Mouse (Mus musculus) limb, embryonic 12.5 days (tissue): ENCODE data around the gene Tmeff1. TPM values are rescaled to one million over a fixed set of nuclear protein-coding genes. Genes with fewer than 3 reads are reported as not detected.

Source experiments
- ATAC-seq: fragments of 200-750 bp; cut with Nextera tagmentation; 2 replicates; pipeline ENCODE4 v1.8.0; 2017; ENCODE audit warnings: low read depth, moderate TSS enrichment; ENCODE audit not compliant: insufficient number of reproducible peaks, insufficient read depth, low FRiP score, low TSS enrichment
- H3K27ac ChIP-seq: fragments of 300-500 bp; sonication (generic); 2 replicates; pipeline ENCODE4 v1.5.1; 2016; ENCODE audit warnings: mild to moderate bottlenecking, moderate library complexity
- H3K27me3 ChIP-seq: fragments of 300-500 bp; sonication (generic); 2 replicates; pipeline ENCODE4 v1.6.1; 2016; ENCODE audit warnings: mild to moderate bottlenecking, moderate library complexity
- H3K36me3 ChIP-seq: fragments of 300-500 bp; sonication (generic); 2 replicates; pipeline ENCODE4 v1.6.1; 2016; ENCODE audit warnings: mild to moderate bottlenecking, moderate library complexity
- H3K4me1 ChIP-seq: fragments of 300-500 bp; sonication (generic); replicated peaks from 2 replicates; pipeline ENCODE4 v1.6.1; 2016
- H3K4me2 ChIP-seq: fragments of 300-500 bp; sonication (generic); 2 replicates; pipeline ENCODE4 v1.6.1; 2016; ENCODE audit warnings: mild to moderate bottlenecking, moderate library complexity
- H3K4me3 ChIP-seq: fragments of 300-500 bp; sonication (generic); replicated peaks from 2 replicates; pipeline ENCODE4 v1.5.1; 2016; ENCODE audit warnings: mild to moderate bottlenecking
- H3K9ac ChIP-seq: fragments of 300-500 bp; sonication (generic); replicated peaks from 2 replicates; pipeline ENCODE4 v1.6.1; 2016; ENCODE audit warnings: mild to moderate bottlenecking, moderate library complexity
- H3K9me3 ChIP-seq: fragments of 300-500 bp; sonication (generic); 2 replicates; pipeline ENCODE4 v1.6.1; 2016; ENCODE audit warnings: mild to moderate bottlenecking, moderate library complexity
- WGBS: fragments of 180-500 bp; shearing (Covaris S2); methylation state at CpG from one replicate; pipeline ENCODE4 v1.1.7; 2016; 5-methylcytosine and 5-hydroxymethylcytosine counted together
- polyA plus RNA-seq: library from polyadenylated mRNA; unstranded; fragments of >200 nt; fragmentation: Nextera tagmentation; extraction: Ambion mirVana; gene quantifications from 2 replicates; pipeline ENCODE4 v1.2.1, GENCODE M21; 2016

The Tmeff1 gene
- polyA plus RNA-seq, 1 experiment from 2014 or later, result 112 TPM

- WGBS, result 83% methylated on average over 7 of the region's 7 CpGs
- H3K36me3 ChIP-seq, result peaks cover 5% of the 10 kb centered on the region
- peaks cover 13% of the 10 kb centered on the region; the same call in 1 of the 2 replicates for H3K4me1 ChIP-seq
- H3K27me3 ChIP-seq, result no peaks in the 10 kb centered on the region
- ATAC-seq, result no peak
- no peak overlapping the region for H3K9ac ChIP-seq
- no peak overlapping the region for H3K27ac ChIP-seq
- 0 out of 2 replicates have a peak, but pooled peaks cover 3% of the 10 kb centered on the region for H3K9me3 ChIP-seq
- H3K4me3 ChIP-seq, result no peak overlapping the region
- H3K4me2 ChIP-seq, result no peak overlapping the region
Observed at GRCm38 (mm10) chr4:48590862-48591261, 5.9 kb downstream of the Tmeff1 start.

GRCm38 (mm10) chr4:48591390-48591789, 6.4 kb downstream of the Tmeff1 start:
- H3K36me3 ChIP-seq, result peaks cover 8% of the 10 kb centered on the region
- no peak overlapping the region for H3K9ac ChIP-seq
- H3K4me2 ChIP-seq, result no peak overlapping the region
- H3K4me1 ChIP-seq, result peaks cover 10% of the 10 kb centered on the region; the same call in 1 of the 2 replicates
- WGBS, result 71% methylated on average over 3 of the region's 3 CpGs
- H3K27me3 ChIP-seq, result no peaks in the 10 kb centered on the region
- no peak overlapping the region for H3K27ac ChIP-seq
- 0 out of 2 replicates have a peak, but pooled peaks cover 3% of the 10 kb centered on the region for H3K9me3 ChIP-seq
- H3K4me3 ChIP-seq, result no peak overlapping the region
- ATAC-seq, result no peak

GRCm38 (mm10) chr4:48592328-48592727, 7.4 kb downstream of the Tmeff1 start:
- 71% methylated on average over 5 of the region's 5 CpGs for WGBS
- H3K27ac ChIP-seq, result no peak overlapping the region
- H3K4me3 ChIP-seq, result no peak overlapping the region
- ATAC-seq, result no peak
- 0 out of 2 replicates have a peak, but pooled peaks cover 3% of the 10 kb centered on the region for H3K9me3 ChIP-seq
- peaks cover 8% of the 10 kb centered on the region for H3K36me3 ChIP-seq
- no peak overlapping the region for H3K9ac ChIP-seq
- H3K4me2 ChIP-seq, result no peak overlapping the region
- 0 out of 2 replicates have a peak, but pooled peaks cover 3% of the 10 kb centered on the region for H3K4me1 ChIP-seq
- no peaks in the 10 kb centered on the region for H3K27me3 ChIP-seq

GRCm38 (mm10) chr4:48592844-48593243, 7.9 kb downstream of the Tmeff1 start:
- Histone ChIP-seq H3K4me3 (no peak overlapping the region), H3K9ac (no peak overlapping the region), H3K4me2 (no peak overlapping the region), H3K36me3 (peaks cover 4% of the 10 kb centered on the region; the same call in 1 of the 2 replicates), H3K9me3 (no peaks in the 10 kb centered on the region), H3K4me1 (0 out of 2 replicates have a peak, but pooled peaks cover 3% of the 10 kb centered on the region), H3K27ac (no peak overlapping the region), H3K27me3 (no peaks in the 10 kb centered on the region)
- 97% methylated on average over 7 of the region's 7 CpGs for WGBS
- no peak for ATAC-seq

- Histone ChIP-seq H3K4me3 (no peak overlapping the region), H3K27me3 (no peaks in the 10 kb centered on the region), H3K36me3 (peaks cover 4% of the 10 kb centered on the region; the same call in 1 of the 2 replicates), H3K4me1 (0 out of 2 replicates have a peak, but pooled peaks cover 3% of the 10 kb centered on the region), H3K4me2 (no peak overlapping the region), H3K27ac (no peak overlapping the region), H3K9me3 (no peaks in the 10 kb centered on the region; the same call in 1 of the 2 replicates), H3K9ac (no peak overlapping the region)
- 94% methylated on average over 7 of the region's 7 CpGs for WGBS
- no peak for ATAC-seq
Observed at GRCm38 (mm10) chr4:48596111-48596510, 11.1 kb downstream of the Tmeff1 start.

GRCm38 (mm10) chr4:48605650-48606049, 20.7 kb downstream of the Tmeff1 start:
- no peak overlapping the region; the same call in 1 of the 2 replicates for H3K27ac ChIP-seq
- no peaks in the 10 kb centered on the region for H3K9me3 ChIP-seq
- no peak overlapping the region for H3K4me3 ChIP-seq
- H3K4me2 ChIP-seq, result no peak overlapping the region
- H3K9ac ChIP-seq, result no peak overlapping the region
- WGBS, result 84% methylated on average over 3 of the region's 3 CpGs
- no peaks in the 10 kb centered on the region for H3K4me1 ChIP-seq
- H3K36me3 ChIP-seq, result peaks cover 47% of the 10 kb centered on the region
- H3K27me3 ChIP-seq, result no peaks in the 10 kb centered on the region
- no peak for ATAC-seq

GRCm38 (mm10) chr4:48609485-48609884, 24.5 kb downstream of the Tmeff1 start:
- Histone ChIP-seq H3K4me3 (no peak overlapping the region), H3K9ac (no peak overlapping the region), H3K4me1 (no peaks in the 10 kb centered on the region), H3K4me2 (no peak overlapping the region), H3K27ac (no peak overlapping the region), H3K36me3 (peaks cover 71% of the 10 kb centered on the region), H3K9me3 (no peaks in the 10 kb centered on the region), H3K27me3 (no peaks in the 10 kb centered on the region)
- no peak for ATAC-seq
- 93% methylated on average over 9 of the region's 9 CpGs for WGBS

GRCm38 (mm10) chr4:48610251-48610650, 25.3 kb downstream of the Tmeff1 start:
- Histone ChIP-seq H3K27ac (no peak overlapping the region), H3K4me1 (no peaks in the 10 kb centered on the region), H3K36me3 (peaks cover 69% of the 10 kb centered on the region), H3K27me3 (no peaks in the 10 kb centered on the region), H3K9me3 (no peaks in the 10 kb centered on the region), H3K4me3 (no peak overlapping the region), H3K9ac (no peak overlapping the region), H3K4me2 (no peak overlapping the region)
- 92% methylated on average over 6 of the region's 6 CpGs for WGBS
- ATAC-seq, result no peak

GRCm38 (mm10) chr4:48615483-48615882, 30.5 kb downstream of the Tmeff1 start:
- Histone ChIP-seq H3K4me2 (no peak overlapping the region), H3K27me3 (no peaks in the 10 kb centered on the region), H3K9me3 (no peaks in the 10 kb centered on the region), H3K4me3 (no peak overlapping the region), H3K36me3 (peaks cover 75% of the 10 kb centered on the region), H3K9ac (no peak overlapping the region), H3K27ac (no peak overlapping the region), H3K4me1 (no peaks in the 10 kb centered on the region)
- 90% methylated on average over 4 of the region's 4 CpGs for WGBS
- no peak for ATAC-seq

- no peak overlapping the region for H3K4me3 ChIP-seq
- ATAC-seq, result no peak
- H3K9ac ChIP-seq, result no peak overlapping the region
- WGBS, result 96% methylated on average over 15 of the region's 15 CpGs
- no peaks in the 10 kb centered on the region for H3K4me1 ChIP-seq
- no peak overlapping the region for H3K27ac ChIP-seq
- no peak overlapping the region for H3K4me2 ChIP-seq
- peaks cover 73% of the 10 kb centered on the region for H3K36me3 ChIP-seq
- H3K9me3 ChIP-seq, result no peaks in the 10 kb centered on the region
- no peaks in the 10 kb centered on the region for H3K27me3 ChIP-seq
Observed at GRCm38 (mm10) chr4:48617201-48617600, 32.2 kb downstream of the Tmeff1 start.

- Histone ChIP-seq H3K4me3 (no peak overlapping the region), H3K4me2 (no peak overlapping the region), H3K9ac (no peak overlapping the region), H3K4me1 (no peaks in the 10 kb centered on the region), H3K9me3 (no peaks in the 10 kb centered on the region), H3K27me3 (no peaks in the 10 kb centered on the region), H3K27ac (no peak overlapping the region), H3K36me3 (peaks cover 86% of the 10 kb centered on the region)
- ATAC-seq, result no peak
- WGBS, result 91% methylated on average over 6 of the region's 6 CpGs
Observed at GRCm38 (mm10) chr4:48620121-48620520, 35.1 kb downstream of the Tmeff1 start.

GRCm38 (mm10) chr4:48622246-48622645, 37.3 kb downstream of the Tmeff1 start:
- 84% methylated on average over 6 of the region's 6 CpGs for WGBS
- Histone ChIP-seq H3K4me3 (no peak overlapping the region), H3K36me3 (peaks cover 86% of the 10 kb centered on the region), H3K4me2 (no peak overlapping the region), H3K4me1 (no peaks in the 10 kb centered on the region; the same call in 1 of the 2 replicates), H3K9ac (no peak overlapping the region), H3K27ac (no peak overlapping the region), H3K27me3 (no peaks in the 10 kb centered on the region), H3K9me3 (no peaks in the 10 kb centered on the region)
- no peak for ATAC-seq
